Mouse (Mus musculus): Measurements from ENCODE around the gene Lingo2. TPM values are rescaled to one million over a fixed set of nuclear protein-coding genes. Genes with fewer than 3 reads are reported as not detected.
A peak's percentile ranks its signal among the peaks of the same experiment; 100 is the strongest.

Lingo2 gene
- 0.88 and 2.1 TPM in 2 replicates for polyA plus RNA-seq (2016; fragmentation: Nextera tagmentation; extraction: Ambion mirVana)

DNA sequence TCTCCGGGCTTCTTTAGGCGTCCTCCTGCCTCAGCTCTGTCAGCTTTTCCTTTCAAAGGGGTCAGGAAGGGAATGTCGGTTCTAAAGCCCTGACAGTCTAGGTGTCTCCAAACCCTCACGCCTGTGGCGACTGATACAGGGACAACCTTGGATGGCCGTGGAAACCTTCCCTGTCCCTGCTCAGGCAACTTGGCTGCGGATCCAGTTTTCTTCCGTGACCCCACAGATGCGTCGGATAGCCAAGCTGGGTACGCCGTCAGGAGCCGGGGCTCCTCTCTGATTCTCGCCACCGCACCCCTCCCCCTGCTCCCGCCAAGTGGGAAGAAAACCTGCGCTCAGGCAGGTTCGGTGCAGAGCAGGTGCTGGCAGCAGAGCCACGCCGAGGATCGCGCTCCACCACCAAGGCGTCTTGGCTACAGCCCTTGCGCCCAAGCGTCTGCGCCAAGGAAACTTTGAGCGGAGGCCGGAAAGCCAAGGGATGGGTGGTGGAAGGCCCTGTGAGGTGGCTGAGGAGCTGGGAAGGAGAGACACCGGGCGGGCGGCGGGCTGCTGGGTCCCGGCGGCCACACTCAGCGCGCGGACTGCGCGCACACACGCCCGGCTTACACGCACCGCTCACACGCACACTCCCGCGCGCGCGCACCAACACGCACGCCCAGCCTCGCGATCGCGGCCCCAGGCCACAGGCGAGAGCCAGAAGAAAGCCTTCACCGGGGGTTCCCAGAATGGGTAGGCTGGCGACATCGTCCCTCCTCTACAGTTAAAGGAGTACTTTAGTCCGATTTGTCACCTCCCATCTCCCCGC is at the start of gene Lingo2:
Lingo2 (minus strand) TSS at position 598 of the 805 bp plus-strand sequence.
- Histone ChIP-seq H3K9me3 (no peaks in the 10 kb centered on the region), H3K27me3 (replicated peaks; ENCODE audit: low read depth, poor library complexity, severe bottlenecking) (peaks cover 66% of the 10 kb centered on the region), H3K4me1 (peaks cover 21% of the 10 kb centered on the region), H3K4me3 (peak within 1 kb of the TSS; percentile 64), H3K27ac (replicated peaks) (no peak within 1 kb of the TSS), H3K36me3 (replicated peaks) (no peaks in the 10 kb centered on the region)
- DNase-seq (ENCODE audit: low spot score) = peak; percentile 56
- under 1% methylated on average over 61 of the region's 61 CpGs for WGBS

DNA sequence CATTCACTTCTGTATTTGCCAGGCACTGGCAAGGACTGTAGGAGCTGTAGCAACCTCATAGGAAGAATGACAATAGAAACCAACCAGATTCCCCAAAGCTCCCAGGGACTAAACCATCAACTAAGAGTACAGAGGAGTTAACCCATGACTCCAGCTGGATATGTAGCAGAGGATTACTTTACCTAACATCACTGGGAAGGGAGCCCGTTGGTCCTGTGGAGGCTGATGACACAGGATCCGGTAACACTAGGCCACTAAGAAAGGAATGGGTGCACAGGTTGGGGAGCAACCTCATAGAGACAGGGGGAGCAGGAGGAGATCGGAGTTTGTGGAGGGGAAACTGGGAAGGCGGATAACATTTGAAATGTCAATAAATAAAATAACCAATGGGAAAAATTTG is 21.8 kb upstream of the Lingo2 start:
- H3K9me3 ChIP-seq = no peaks in the 10 kb centered on the region
- no peak for DNase-seq (ENCODE audit: low spot score)
- no peaks in the 10 kb centered on the region for H3K27me3 ChIP-seq (replicated peaks; ENCODE audit: low read depth, poor library complexity, severe bottlenecking)
- H3K4me1 ChIP-seq = no peaks in the 10 kb centered on the region
- 88% methylated on average over 4 of the region's 4 CpGs for WGBS
- no peak overlapping the region for H3K4me3 ChIP-seq
- H3K27ac ChIP-seq (replicated peaks) = no peak overlapping the region
- no peaks in the 10 kb centered on the region for H3K36me3 ChIP-seq (replicated peaks)

DNA sequence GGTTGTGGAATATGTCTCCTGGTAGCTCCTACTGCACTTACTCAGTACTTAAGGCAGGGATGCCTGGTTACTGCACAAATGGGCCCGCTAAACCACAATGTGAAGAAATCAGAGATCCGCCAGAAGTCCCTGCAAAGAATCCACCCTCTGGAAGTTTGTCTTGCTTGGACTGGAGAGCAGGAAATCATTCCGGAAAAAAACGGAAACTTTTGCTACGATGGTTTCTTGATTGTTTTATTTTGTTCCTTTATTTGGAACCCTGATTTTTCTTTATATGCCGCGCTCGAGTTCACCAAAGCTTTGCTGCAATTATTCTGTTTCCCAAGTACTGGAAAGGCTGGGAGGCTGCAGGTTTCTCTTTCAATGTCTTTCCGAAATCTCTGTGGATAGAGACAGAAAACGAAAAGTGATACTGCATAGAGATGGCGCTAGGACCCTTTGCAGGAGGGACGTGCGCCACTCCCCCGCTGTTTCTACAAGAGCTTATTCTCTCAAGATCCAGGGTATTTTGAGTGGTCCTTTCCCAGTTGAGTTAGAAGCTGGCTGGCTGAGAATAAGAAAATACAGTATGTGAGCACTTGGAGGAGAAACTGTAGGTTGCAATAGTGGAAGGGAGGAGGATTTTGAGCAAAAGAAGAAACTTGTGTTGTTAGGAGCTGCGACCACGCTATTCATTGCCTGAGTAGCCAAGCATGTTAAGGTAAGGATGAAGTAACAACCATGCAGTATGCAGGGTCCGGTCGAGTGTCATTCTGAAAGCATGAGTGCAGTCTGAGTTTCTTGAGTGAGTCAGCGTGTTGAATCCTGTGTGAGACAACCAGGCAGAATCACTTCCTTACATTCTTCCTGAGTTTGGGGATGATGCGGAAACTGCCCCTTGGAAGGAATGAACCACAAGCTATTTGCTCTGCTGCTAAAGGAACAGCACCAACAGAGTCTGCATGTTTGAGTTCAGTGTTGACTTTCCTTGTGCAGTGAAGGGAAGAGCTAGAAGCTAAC is 1.2 kb upstream of the Lingo2 start:
- H3K4me1 ChIP-seq = peaks cover 21% of the 10 kb centered on the region
- peak overlapping the region; percentile 64 for H3K4me3 ChIP-seq
- H3K36me3 ChIP-seq (replicated peaks) = no peaks in the 10 kb centered on the region
- peaks cover 63% of the 10 kb centered on the region for H3K27me3 ChIP-seq (replicated peaks; ENCODE audit: low read depth, poor library complexity, severe bottlenecking)
- 5% methylated on average over 20 of the region's 20 CpGs for WGBS
- peak; percentile 34 for DNase-seq (ENCODE audit: low spot score)
- no peaks in the 10 kb centered on the region for H3K9me3 ChIP-seq
- H3K27ac ChIP-seq (replicated peaks) = no peak overlapping the region

DNA sequence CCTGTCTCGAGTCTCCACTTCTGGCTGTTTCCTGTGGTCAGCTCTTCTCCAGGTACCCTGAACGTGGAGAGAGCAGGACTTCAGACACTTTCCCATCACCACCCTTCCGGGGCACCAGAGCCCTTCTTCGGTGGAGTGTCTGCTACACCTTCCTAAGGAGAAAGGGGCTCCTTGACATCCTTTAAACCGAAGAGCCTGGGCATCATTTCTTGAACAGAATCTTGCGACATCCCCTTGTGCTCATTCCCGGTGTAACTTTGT is 338 bp upstream of the Lingo2 start:
- H3K27ac ChIP-seq (replicated peaks) = no peak overlapping the region
- WGBS = under 1% methylated on average over 7 of the region's 7 CpGs

DNA sequence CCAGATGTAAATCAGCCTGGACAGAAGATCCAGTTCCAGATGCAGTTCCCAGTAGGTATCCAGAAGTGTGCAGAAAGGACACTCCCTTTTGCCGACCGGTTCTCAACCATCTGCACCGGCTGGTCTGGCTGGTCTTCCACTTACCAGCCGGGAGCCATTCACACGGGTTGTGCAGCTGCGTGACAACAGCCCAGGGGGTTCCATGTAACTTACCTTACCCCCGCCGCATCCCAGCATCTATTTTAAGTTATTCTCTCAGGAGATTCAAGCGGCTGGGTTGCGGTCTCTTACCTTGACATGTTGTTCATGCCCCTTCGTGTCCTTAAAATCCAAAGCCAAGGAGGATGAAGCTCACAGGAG is 777 bp downstream of the Lingo2 start:
- DNase-seq (ENCODE audit: low spot score) = peak; percentile 48
- Histone ChIP-seq H3K4me3 (peak overlapping the region; percentile 64), H3K9me3 (no peaks in the 10 kb centered on the region), H3K4me1 (peaks cover 21% of the 10 kb centered on the region), H3K27me3 (replicated peaks; ENCODE audit: low read depth, poor library complexity, severe bottlenecking) (peaks cover 66% of the 10 kb centered on the region), H3K36me3 (replicated peaks) (no peaks in the 10 kb centered on the region), H3K27ac (replicated peaks) (no peak overlapping the region)
- WGBS = 2% methylated on average over 11 of the region's 11 CpGs

More for the DNA sequence above, 338 bp upstream of the Lingo2 start:
- H3K27me3 ChIP-seq (replicated peaks; ENCODE audit: low read depth, poor library complexity, severe bottlenecking) = peaks cover 66% of the 10 kb centered on the region
- H3K4me1 ChIP-seq = peaks cover 21% of the 10 kb centered on the region
- no peak for DNase-seq (ENCODE audit: low spot score)
- H3K4me3 ChIP-seq = peak overlapping the region; percentile 64
- no peaks in the 10 kb centered on the region for H3K36me3 ChIP-seq (replicated peaks)
- no peaks in the 10 kb centered on the region for H3K9me3 ChIP-seq

DNA sequence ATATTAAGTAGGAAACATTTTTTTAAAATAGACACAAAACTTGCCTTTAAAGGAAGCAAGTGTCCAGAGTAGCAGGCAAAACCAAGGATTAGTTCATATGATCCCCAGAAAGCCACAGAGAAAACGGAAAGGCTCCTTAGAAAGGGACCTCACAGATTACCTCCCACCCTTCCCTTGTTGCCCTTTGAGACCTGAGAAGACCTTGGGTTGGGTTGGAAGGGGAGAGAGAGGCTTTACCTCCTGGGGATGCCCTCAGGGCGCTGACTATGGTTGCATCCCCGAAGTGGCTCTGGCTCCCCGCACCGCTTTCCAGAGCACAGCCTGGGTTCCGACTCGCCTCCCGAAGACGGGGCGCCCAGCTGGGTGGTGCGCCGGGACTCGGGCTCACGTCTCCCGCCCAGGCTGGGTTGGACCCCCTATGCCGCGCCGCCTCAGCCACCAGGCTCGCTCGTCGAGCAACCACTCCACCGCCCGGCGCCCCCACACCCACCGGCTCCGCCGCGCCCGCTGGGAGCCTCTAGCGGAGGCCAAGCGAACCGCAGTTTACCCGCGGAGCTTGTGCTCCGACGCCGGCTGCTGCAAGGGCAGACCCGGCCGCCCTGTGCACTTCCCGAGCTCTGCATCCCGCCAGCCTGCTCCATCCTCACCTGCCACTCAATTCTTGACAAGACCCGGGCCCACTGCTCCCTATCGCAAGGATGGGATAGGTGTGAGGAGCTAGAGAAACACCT is 1.4 kb downstream of the Lingo2 start:
- Histone ChIP-seq H3K4me3 (peak overlapping the region; percentile 64), H3K27ac (replicated peaks) (no peak overlapping the region), H3K36me3 (replicated peaks) (no peaks in the 10 kb centered on the region), H3K27me3 (replicated peaks; ENCODE audit: low read depth, poor library complexity, severe bottlenecking) (peaks cover 66% of the 10 kb centered on the region), H3K4me1 (peaks cover 21% of the 10 kb centered on the region), H3K9me3 (no peaks in the 10 kb centered on the region)
- DNase-seq (ENCODE audit: low spot score) = peak; percentile 88
- WGBS = under 1% methylated on average over 43 of the region's 43 CpGs

DNA sequence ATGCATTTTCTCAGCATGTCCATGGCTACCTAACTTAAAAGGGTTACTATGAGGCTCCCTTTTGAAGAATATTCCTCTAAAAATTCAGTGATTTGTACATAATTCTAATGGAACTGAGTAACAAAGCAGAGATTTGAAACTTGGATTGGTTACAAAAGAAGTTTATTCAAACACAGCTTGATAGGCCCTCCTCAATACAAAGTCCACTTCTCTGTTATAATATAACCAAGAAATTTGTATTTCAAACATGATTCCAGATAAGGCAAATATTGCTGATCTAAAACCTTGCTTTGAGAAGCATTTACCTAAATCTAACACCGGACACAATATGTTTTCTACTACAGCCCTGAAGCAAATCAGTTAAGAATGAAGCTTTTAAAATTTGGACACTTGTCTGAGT is 60.7 kb downstream of the Lingo2 start:
- Histone ChIP-seq H3K9me3 (no peaks in the 10 kb centered on the region), H3K27ac (replicated peaks) (no peak overlapping the region), H3K4me3 (no peak overlapping the region), H3K36me3 (replicated peaks) (no peaks in the 10 kb centered on the region), H3K4me1 (no peaks in the 10 kb centered on the region), H3K27me3 (replicated peaks; ENCODE audit: low read depth, poor library complexity, severe bottlenecking) (no peaks in the 10 kb centered on the region)
- no peak for DNase-seq (ENCODE audit: low spot score)
- WGBS = 93% methylated on average over 1 of the region's 1 CpGs

DNA sequence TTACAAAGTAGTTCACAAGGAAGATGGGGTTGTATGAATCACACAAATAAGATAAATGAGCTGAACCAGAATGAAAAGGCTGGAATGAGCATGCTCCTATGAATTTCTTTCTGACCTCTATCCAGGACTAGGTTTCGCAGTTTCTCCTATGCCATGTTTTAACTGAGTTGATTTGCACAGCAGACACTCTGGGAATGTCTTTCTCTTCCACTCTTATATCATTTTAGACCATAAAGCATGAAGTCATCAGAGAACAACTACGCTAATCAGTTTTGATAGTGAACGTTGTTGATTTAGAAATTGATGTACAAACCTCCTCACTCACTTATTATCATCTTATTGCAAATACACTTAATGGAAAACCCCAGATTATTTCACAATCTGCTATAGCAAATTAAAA is 61.2 kb downstream of the Lingo2 start:
- H3K27me3 ChIP-seq (replicated peaks; ENCODE audit: low read depth, poor library complexity, severe bottlenecking) = no peaks in the 10 kb centered on the region
- no peaks in the 10 kb centered on the region for H3K36me3 ChIP-seq (replicated peaks)
- WGBS = 89% methylated on average over 3 of the region's 3 CpGs
- H3K27ac ChIP-seq (replicated peaks) = no peak overlapping the region
- H3K4me1 ChIP-seq = no peaks in the 10 kb centered on the region
- H3K4me3 ChIP-seq = no peak overlapping the region
- H3K9me3 ChIP-seq = no peaks in the 10 kb centered on the region
- no peak for DNase-seq (ENCODE audit: low spot score)

DNA sequence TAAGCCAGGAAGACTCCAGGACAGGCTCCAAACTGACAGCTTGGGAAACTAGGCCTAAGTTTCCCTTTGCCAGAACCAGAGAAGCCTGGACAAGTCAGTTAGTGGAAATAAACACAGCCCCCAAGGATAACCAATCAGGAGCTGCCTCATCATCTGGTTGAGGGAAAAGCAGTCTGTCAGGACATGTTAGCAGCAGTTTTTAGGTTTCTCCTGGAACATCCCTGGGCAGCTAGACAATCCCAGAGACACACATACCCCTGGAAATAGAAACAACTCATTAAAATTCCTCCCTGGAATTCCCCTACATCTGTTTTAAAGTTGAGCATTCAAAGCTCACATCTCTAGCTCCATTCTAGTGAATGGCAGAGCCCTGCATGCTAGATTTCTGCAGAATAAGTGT is 76.8 kb downstream of the Lingo2 start:
- no peak overlapping the region for H3K27ac ChIP-seq (replicated peaks)
- no peaks in the 10 kb centered on the region for H3K36me3 ChIP-seq (replicated peaks)
- H3K4me3 ChIP-seq = no peak overlapping the region
- H3K9me3 ChIP-seq = no peaks in the 10 kb centered on the region
- H3K27me3 ChIP-seq (replicated peaks; ENCODE audit: low read depth, poor library complexity, severe bottlenecking) = no peaks in the 10 kb centered on the region
- no peaks in the 10 kb centered on the region for H3K4me1 ChIP-seq
- DNase-seq (ENCODE audit: low spot score) = no peak

DNA sequence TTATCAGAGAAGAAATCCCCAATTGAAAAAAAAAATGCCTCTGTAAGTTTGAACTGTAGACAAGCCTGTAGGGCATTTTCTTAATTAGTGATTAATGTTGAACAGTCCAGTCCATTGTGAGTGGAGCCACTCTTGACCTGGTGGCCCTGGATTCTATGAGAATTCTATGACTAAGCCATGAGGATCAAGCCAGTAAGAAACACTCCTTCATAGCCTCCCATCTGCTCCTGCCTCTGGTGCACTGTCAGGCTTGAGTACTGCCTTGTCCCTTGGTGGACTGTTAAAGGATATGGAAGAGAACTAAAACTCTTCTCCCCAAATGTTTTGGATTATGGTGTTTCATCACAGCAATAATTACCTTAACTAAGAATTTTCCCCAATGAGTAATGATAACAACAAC is 126.6 kb downstream of the Lingo2 start:
- Histone ChIP-seq H3K4me3 (no peak overlapping the region), H3K27ac (replicated peaks) (no peak overlapping the region), H3K27me3 (replicated peaks; ENCODE audit: low read depth, poor library complexity, severe bottlenecking) (no peaks in the 10 kb centered on the region), H3K36me3 (replicated peaks) (no peaks in the 10 kb centered on the region), H3K9me3 (no peaks in the 10 kb centered on the region), H3K4me1 (no peaks in the 10 kb centered on the region)
- DNase-seq (ENCODE audit: low spot score) = no peak

DNA sequence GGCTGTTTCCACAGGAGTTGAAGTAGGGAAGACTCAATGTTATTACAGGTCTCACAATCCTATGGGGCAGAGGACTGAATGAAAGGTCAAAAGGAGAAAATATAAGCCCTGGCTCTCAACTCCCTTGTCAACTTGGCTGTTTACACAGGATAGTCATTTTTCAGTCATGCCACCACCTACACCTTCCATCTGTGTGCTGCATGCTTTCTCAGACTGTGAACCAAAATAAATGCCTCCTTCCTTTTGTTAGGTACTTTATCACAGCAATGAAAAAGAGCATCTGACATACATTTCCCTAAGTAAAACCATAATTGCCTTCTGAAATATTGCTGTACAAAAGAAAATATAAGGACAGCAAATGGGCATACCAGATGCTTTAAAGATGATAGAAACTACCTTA is 129.6 kb downstream of the Lingo2 start:
- no peak for DNase-seq (ENCODE audit: low spot score)

DNA sequence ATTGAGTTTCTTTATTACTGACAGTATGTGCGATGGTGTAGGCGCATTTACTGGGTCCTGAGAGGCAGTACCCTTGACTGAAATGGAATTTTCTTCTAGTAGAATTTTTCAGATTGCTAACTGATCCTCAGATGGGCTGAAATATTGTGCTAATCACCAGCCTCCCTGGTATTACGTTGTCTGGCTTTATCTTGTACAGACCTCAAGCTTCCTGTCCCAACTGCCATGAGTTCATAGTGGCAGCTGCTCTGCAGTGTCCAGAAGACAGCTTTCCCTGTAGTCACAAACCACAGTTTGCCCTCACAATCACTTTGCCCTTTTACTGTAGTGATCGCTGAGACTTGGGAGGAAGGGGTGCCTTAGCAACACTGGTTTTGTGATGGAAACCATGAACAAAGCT is 176.5 kb downstream of the Lingo2 start:
- Histone ChIP-seq H3K4me1 (no peaks in the 10 kb centered on the region), H3K4me3 (no peak overlapping the region), H3K27me3 (replicated peaks; ENCODE audit: low read depth, poor library complexity, severe bottlenecking) (no peaks in the 10 kb centered on the region), H3K36me3 (replicated peaks) (no peaks in the 10 kb centered on the region), H3K27ac (replicated peaks) (no peak overlapping the region), H3K9me3 (no peaks in the 10 kb centered on the region)
- DNase-seq (ENCODE audit: low spot score) = no peak
- 90% methylated on average over 4 of the region's 4 CpGs for WGBS

More for the DNA sequence above, 129.6 kb downstream of the Lingo2 start:
- no peak overlapping the region for H3K27ac ChIP-seq (replicated peaks)
- no peaks in the 10 kb centered on the region for H3K9me3 ChIP-seq
- no peaks in the 10 kb centered on the region for H3K36me3 ChIP-seq (replicated peaks)
- no peaks in the 10 kb centered on the region for H3K4me1 ChIP-seq
- H3K27me3 ChIP-seq (replicated peaks; ENCODE audit: low read depth, poor library complexity, severe bottlenecking) = no peaks in the 10 kb centered on the region
- no peak overlapping the region for H3K4me3 ChIP-seq

Measured in embryonic facial prominence, embryonic 10.5 days (tissue).